Mouse (Mus musculus) liver, embryonic 11.5 days (tissue): ENCODE measurements around the gene Gm20916. TPM values are rescaled to one million over a fixed set of nuclear protein-coding genes. Genes with fewer than 3 reads are reported as not detected.
"Not testable (repeated sequence)": the region's sequence is repeated elsewhere in the genome, so short reads cannot be mapped to it uniquely, and the experiment has no call there.

Experiments
- ATAC-seq: fragments of 200-750 bp; cut with Nextera tagmentation; replicated peaks from 2 replicates; pipeline ENCODE4 v1.8.0; 2017; ENCODE audit warnings: moderate number of reproducible peaks, mild to moderate bottlenecking, moderate TSS enrichment, moderate library complexity; ENCODE audit not compliant: low FRiP score
- DNase-seq: peaks from one replicate; pipeline ENCODE4 v3.0.0-alpha.2; 2017; ENCODE audit warnings: low spot score
- H3K27ac ChIP-seq: fragments of 300-500 bp; sonication (generic); 2 replicates; pipeline ENCODE4 v1.5.1; 2014; ENCODE audit warnings: mild to moderate bottlenecking, low read depth, low read length, control low read depth
- H3K27me3 ChIP-seq: fragments of 300-500 bp; sonication (generic); replicated peaks from 2 replicates; pipeline ENCODE4 v1.6.1; 2014; ENCODE audit warnings: low read length, mixed read lengths; ENCODE audit not compliant: control insufficient read depth, insufficient read depth
- H3K36me3 ChIP-seq: fragments of 300-500 bp; sonication (generic); 2 replicates; pipeline ENCODE4 v1.6.1; 2014; ENCODE audit warnings: mild to moderate bottlenecking, low read length, moderate library complexity, mixed read lengths; ENCODE audit not compliant: control insufficient read depth, insufficient read depth
- H3K4me1 ChIP-seq: fragments of 300-500 bp; sonication (generic); replicated peaks from 2 replicates; pipeline ENCODE4 v1.6.1; 2014; ENCODE audit warnings: low read length, mixed read lengths; ENCODE audit not compliant: control insufficient read depth, insufficient read depth
- H3K4me2 ChIP-seq: fragments of 300-500 bp; sonication (generic); 2 replicates; pipeline ENCODE4 v1.6.1; 2014; ENCODE audit warnings: mild to moderate bottlenecking, control low read depth, moderate library complexity
- H3K4me3 ChIP-seq: fragments of 300-500 bp; sonication (generic); 2 replicates; pipeline ENCODE4 v1.5.1; 2014; ENCODE audit warnings: low read depth, low read length, control low read depth
- H3K9ac ChIP-seq: fragments of 300-500 bp; sonication (generic); 2 replicates; pipeline ENCODE4 v1.6.1; 2014; ENCODE audit warnings: low read depth, low read length, control low read depth
- H3K9me3 ChIP-seq: fragments of 300-500 bp; sonication (generic); 2 replicates; pipeline ENCODE4 v1.6.1; 2016; ENCODE audit warnings: low read length, inconsistent platforms, mixed read lengths; ENCODE audit not compliant: control insufficient read depth
- WGBS: fragments of 180-500 bp; shearing (Covaris S2); extraction: QIAGEN DNeasy Blood & Tissue Kit; methylation state at CpG from one replicate; pipeline ENCODE4 v1.1.7; 2014; 5-methylcytosine and 5-hydroxymethylcytosine counted together
- polyA plus RNA-seq: library from polyadenylated mRNA; unstranded; fragments of >200 nt; fragmentation: Nextera tagmentation; extraction: Ambion mirVana; gene quantifications from 2 replicates; pipeline ENCODE4 v1.2.1, GENCODE M21; 2014

Gm20916 gene
- polyA plus RNA-seq = not detected in 2 replicates

GRCm38 (mm10) chrY:79319265-79319664, at the start of gene Gm20916:
Gm20916 (plus strand) TSS chrY:79319565.
- no CpG with 5 or more reads among the region's 6 CpGs for WGBS

More at GRCm38 (mm10) chrY:79319265-79319664, at the start of gene Gm20916:
- DNase-seq, H3K27ac ChIP-seq, ATAC-seq, H3K4me2 ChIP-seq, H3K27me3 ChIP-seq, H3K36me3 ChIP-seq, H3K9ac ChIP-seq, H3K9me3 ChIP-seq, H3K4me1 ChIP-seq, H3K4me3 ChIP-seq: not testable (repeated sequence)

Other genes starting within 250 kb of the Gm20916 start
- gene Gm20917, start 168.4 kb upstream of the Gm20916 start, polyA plus RNA-seq = not detected in 2 replicates